Mouse (Mus musculus) cerebellum, postnatal 36 days (tissue): ENCODE data around the gene Dhx57.
"Not testable (repeated sequence)": the region's sequence is repeated elsewhere in the genome, so short reads cannot be mapped to it uniquely, and the experiment has no call there.

Experiments
- DNase-seq, 2 experiments: peaks; one replicate each; pipeline ENCODE4 v3.0.0; 2021 to 2022; ENCODE audit warnings: mixed read lengths in 2 of 2

Dhx57 gene

GRCm38 (mm10) chr17:80252757-80253525 is 37.3 kb downstream of the Dhx57 start:
- DNase-seq: no peak

GRCm38 (mm10) chr17:80243116-80243515 is 47.2 kb downstream of the Dhx57 start:
- no peak for DNase-seq

- no peak for DNase-seq
These were observed 48.7 kb downstream of the Dhx57 start for GRCm38 (mm10) chr17:80241594-80241993.

- DNase-seq: no peak
These were observed 52.8 kb downstream of the Dhx57 start for GRCm38 (mm10) chr17:80237475-80237874.

- DNase-seq: no peak
These were observed 53.5 kb downstream of the Dhx57 start for GRCm38 (mm10) chr17:80236805-80237204.

GRCm38 (mm10) chr17:80235477-80235876 is 54.8 kb downstream of the Dhx57 start:
- DNase-seq: no peak

GRCm38 (mm10) chr17:80234376-80234775 is 55.9 kb downstream of the Dhx57 start:
- no peak for DNase-seq

GRCm38 (mm10) chr17:80233844-80234243 is 56.4 kb downstream of the Dhx57 start:
- no peak for DNase-seq

GRCm38 (mm10) chr17:80229396-80229795 is 60.9 kb downstream of the Dhx57 start:
- DNase-seq: peak; percentile 17

GRCm38 (mm10) chr17:80225142-80225541 is 65.1 kb downstream of the Dhx57 start:
- not testable (repeated sequence) for DNase-seq

- DNase-seq: peak; percentile 83 to 91
These were observed 65.8 kb downstream of the Dhx57 start, which contains the start of gene Gemin6 for GRCm38 (mm10) chr17:80224326-80225116. Gene Gemin6, plus strand, starts transcription at chr17:80224441.

GRCm38 (mm10) chr17:80223829-80224228 is 66.4 kb downstream of the Dhx57 start:
- DNase-seq: no peak

GRCm38 (mm10) chr17:80221890-80222628 is 68.2 kb downstream of the Dhx57 start:
- DNase-seq: no peak

GRCm38 (mm10) chr17:80221202-80221601 is 69.1 kb downstream of the Dhx57 start:
- DNase-seq: no peak

- no peak for DNase-seq
These were observed 70.1 kb downstream of the Dhx57 start for GRCm38 (mm10) chr17:80220131-80220530.

- DNase-seq: not testable (repeated sequence)
These were observed 76.3 kb downstream of the Dhx57 start for GRCm38 (mm10) chr17:80213998-80214397.

GRCm38 (mm10) chr17:80206671-80207581 is 83.3 kb downstream of the Dhx57 start, which contains the start of the genes Srsf7 and Ttc39d:
Gene Srsf7, minus strand, starts transcription at chr17:80207307.
Gene Ttc39d, plus strand, starts transcription at chr17:80207460.
- peak; percentile 98 to 99 for DNase-seq

- DNase-seq: peak in 1 of 2 experiments; percentile 68
These were observed 84.0 kb downstream of the Dhx57 start for GRCm38 (mm10) chr17:80206301-80206670.

- DNase-seq: no peak
These were observed 84.6 kb downstream of the Dhx57 start for GRCm38 (mm10) chr17:80205657-80206056.

GRCm38 (mm10) chr17:80199160-80199778 is 91.0 kb downstream of the Dhx57 start:
- DNase-seq: no peak

- no peak for DNase-seq
These were observed 97.2 kb downstream of the Dhx57 start for GRCm38 (mm10) chr17:80193075-80193474.
